Mouse (Mus musculus): ENCODE results near the gene Abcb5. TPM values are rescaled to one million over a fixed set of nuclear protein-coding genes. Genes with fewer than 3 reads are reported as not detected.

Abcb5 gene
- total and polyA plus RNA-seq, 3 experiments: not detected

- TF ChIP-seq MEF2A (IDR thresholded peaks at IDR 0.05; ENCODE audit: borderline replicate concordance, low read depth, low read length) (no peak), MAFK (IDR thresholded peaks at IDR 0.05; ENCODE audit: insufficient replicate concordance, low read length) (no peak), ZKSCAN1 (IDR thresholded peaks at IDR 0.05; ENCODE audit: borderline replicate concordance, low read depth, low read length) (no peak), RAD21 (IDR thresholded peaks at IDR 0.05; ENCODE audit: low read depth, low read length) (no peak), CHD1 (IDR thresholded peaks at IDR 0.05; ENCODE audit: low read depth, low read length) (no peak), CTCF (conservative IDR thresholded peaks at IDR 0.05 in 1 of 2, IDR thresholded peaks at IDR 0.05 in 1 of 2; ENCODE audit: low read depth in 2 of 2, low read length in 2 of 2) (no peak), POLR2A (IDR thresholded peaks at IDR 0.05; ENCODE audit: low read depth, low read length) (no peak), GABPA (IDR thresholded peaks at IDR 0.05; ENCODE audit: insufficient replicate concordance, low read depth, low read length) (no peak), TBP (conservative IDR thresholded peaks at IDR 0.05; ENCODE audit: low read depth, low read length) (no peak), NELFE (IDR thresholded peaks at IDR 0.05; ENCODE audit: low read depth, low read length) (no peak), POLR2AphosphoS2 (IDR thresholded peaks at IDR 0.05; ENCODE audit: low read depth, low read length) (no peak)
- H3K36me3 ChIP-seq (replicated peaks in 1 of 2; ENCODE audit: control insufficient read depth in 1 of 2, insufficient read depth in 1 of 2, low read length in 1 of 2): no peaks in the 10 kb centered on the region
Observed at GRCm38 (mm10) chr12:118887964-118888363, 78.3 kb downstream of the Abcb5 start.

GRCm38 (mm10) chr12:118882790-118883189 lies 83.4 kb downstream of the Abcb5 start:
- no peak for DNase-seq (ENCODE audit: extremely low read depth)

More at GRCm38 (mm10) chr12:118887964-118888363, 78.3 kb downstream of the Abcb5 start:
- in situ Hi-C loops (cut with MboI; ENCODE audit: low pct_ligation_motif_present, low pct_unique_long_range_greater_than_20kb, low sequenced_read_pairs): no loop called here
- Histone ChIP-seq H3K9ac (ENCODE audit: insufficient read depth, low read depth) (no peak overlapping the region), H3K4me1 (ENCODE audit: control insufficient read depth in 1 of 2, insufficient read depth in 2 of 2) (no peaks in the 10 kb centered on the region), H3K4me2 (ENCODE audit: insufficient read depth, low read depth, poor library complexity, severe bottlenecking) (no peak overlapping the region), H3K9me3 (replicated peaks; ENCODE audit: low read length) (no peaks in the 10 kb centered on the region), H3K27ac (ENCODE audit: insufficient read depth, low read depth) (no peak overlapping the region), H3K4me3 (replicated peaks in 1 of 3; ENCODE audit: low read depth in 2 of 3, low read length in 2 of 3, poor library complexity in 1 of 3) (no peak overlapping the region), H3K79me2 (replicated peaks; ENCODE audit: control insufficient read depth, extremely low read depth, insufficient read depth, poor library complexity, severe bottlenecking) (no peaks in the 10 kb centered on the region), H3K27me3 (replicated peaks) (no peaks in the 10 kb centered on the region)
- dilution Hi-C loops (cut with MboI; ENCODE audit: extremely low pct_ligation_motif_present, extremely low pct_unique_long_range_greater_than_20kb, low sequenced_read_pairs): no loop called here
- no peak for DNase-seq (ENCODE audit: extremely low read depth)

DNA sequence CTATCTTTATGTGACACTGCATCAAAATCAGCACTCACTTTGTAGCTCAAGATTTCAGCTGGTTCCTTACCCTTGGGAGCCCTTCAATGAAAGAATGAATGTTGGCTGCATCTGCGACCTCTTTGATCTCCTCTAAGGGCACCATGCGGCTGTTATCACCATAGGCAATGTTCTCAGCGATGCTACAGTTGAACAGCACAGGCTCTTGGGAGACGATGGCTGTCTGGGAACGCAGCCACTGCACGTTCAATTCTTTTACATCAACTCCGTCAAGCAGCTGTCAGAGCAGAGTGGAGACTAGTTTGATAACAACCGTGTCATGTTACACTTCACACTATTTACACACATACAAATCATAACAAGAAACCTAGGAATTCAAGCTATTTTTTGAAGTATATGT lies 93.5 kb downstream of the Abcb5 start:
- no peak for TF ChIP-seq POLR2AphosphoS2 (IDR thresholded peaks at IDR 0.05; ENCODE audit: low read depth, low read length)
- no peak for TF ChIP-seq SIN3A (IDR thresholded peaks at IDR 0.05; ENCODE audit: low read length)
- TF ChIP-seq ZKSCAN1 (IDR thresholded peaks at IDR 0.05; ENCODE audit: borderline replicate concordance, low read depth, low read length): no peak
- TF ChIP-seq MAFK (IDR thresholded peaks at IDR 0.05; ENCODE audit: insufficient replicate concordance, low read length): no peak
- TF ChIP-seq CHD1 (IDR thresholded peaks at IDR 0.05; ENCODE audit: low read depth, low read length): no peak
- TF ChIP-seq MXI1 (IDR thresholded peaks at IDR 0.05; ENCODE audit: low read depth, low read length): no peak
- TF ChIP-seq PAX5 (IDR thresholded peaks at IDR 0.05; ENCODE audit: low read length): no peak
- no peak for TF ChIP-seq JUN (IDR thresholded peaks at IDR 0.05; ENCODE audit: insufficient read depth, low read depth, low read length)
- no peak for TF ChIP-seq GABPA (IDR thresholded peaks at IDR 0.05; ENCODE audit: insufficient replicate concordance, low read depth, low read length)
- TF ChIP-seq SMC3 (IDR thresholded peaks at IDR 0.05; ENCODE audit: low read depth, low read length): no peak
- no peak for TF ChIP-seq KAT2A (IDR thresholded peaks at IDR 0.05; ENCODE audit: insufficient replicate concordance, low read length)
- no peak for TF ChIP-seq ZMIZ1 (IDR thresholded peaks at IDR 0.05; ENCODE audit: low read depth, low read length)
- no peak for TF ChIP-seq RCOR1 (conservative IDR thresholded peaks at IDR 0.05; ENCODE audit: low read depth, low read length)
- no peak for TF ChIP-seq NELFE (IDR thresholded peaks at IDR 0.05; ENCODE audit: low read depth, low read length)
- no peak for TF ChIP-seq BHLHE40 (IDR thresholded peaks at IDR 0.05; ENCODE audit: low read depth, low read length)
- no peak for TF ChIP-seq UBTF (IDR thresholded peaks at IDR 0.05; ENCODE audit: low read depth, low read length)
- TF ChIP-seq NRF1 (IDR thresholded peaks at IDR 0.05; ENCODE audit: low read depth, low read length): no peak
- no peak for TF ChIP-seq MEF2A (IDR thresholded peaks at IDR 0.05; ENCODE audit: borderline replicate concordance, low read depth, low read length)
- no peak for TF ChIP-seq EP300 (IDR thresholded peaks at IDR 0.05; ENCODE audit: low read length)
- DNase-seq (ENCODE audit: extremely low read depth): no peak
- H3K4me1 ChIP-seq (ENCODE audit: control insufficient read depth in 1 of 2, insufficient read depth in 2 of 2): no peaks in the 10 kb centered on the region
- no peak overlapping the region for H3K9ac ChIP-seq (ENCODE audit: insufficient read depth, low read depth)
- no peaks in the 10 kb centered on the region for H3K27me3 ChIP-seq (replicated peaks)
- no peak overlapping the region for H3K27ac ChIP-seq (ENCODE audit: insufficient read depth, low read depth)
- in situ Hi-C loops (cut with MboI; ENCODE audit: low pct_ligation_motif_present, low pct_unique_long_range_greater_than_20kb, low sequenced_read_pairs) (loop anchor here (25.0 kb wide), 1 partner anchor 885 kb away; no protein-coding TSS in a partner anchor), dilution Hi-C loops (cut with MboI; ENCODE audit: extremely low pct_ligation_motif_present, extremely low pct_unique_long_range_greater_than_20kb, low sequenced_read_pairs) (no loop called here)
- H3K4me2 ChIP-seq (ENCODE audit: insufficient read depth, low read depth, poor library complexity, severe bottlenecking): no peak overlapping the region
- H3K36me3 ChIP-seq (replicated peaks in 1 of 2; ENCODE audit: control insufficient read depth in 1 of 2, insufficient read depth in 1 of 2, low read length in 1 of 2): no peaks in the 10 kb centered on the region
- H3K79me2 ChIP-seq (replicated peaks; ENCODE audit: control insufficient read depth, extremely low read depth, insufficient read depth, poor library complexity, severe bottlenecking): no peaks in the 10 kb centered on the region
- no peaks in the 10 kb centered on the region for H3K9me3 ChIP-seq (replicated peaks; ENCODE audit: low read length)
- H3K4me3 ChIP-seq (replicated peaks in 1 of 3; ENCODE audit: low read depth in 2 of 3, low read length in 2 of 3, poor library complexity in 1 of 3): no peak overlapping the region

More at GRCm38 (mm10) chr12:118882790-118883189, 83.4 kb downstream of the Abcb5 start:
- Histone ChIP-seq H3K27ac (ENCODE audit: insufficient read depth, low read depth) (no peak overlapping the region), H3K79me2 (replicated peaks; ENCODE audit: control insufficient read depth, extremely low read depth, insufficient read depth, poor library complexity, severe bottlenecking) (no peaks in the 10 kb centered on the region), H3K36me3 (replicated peaks in 1 of 2; ENCODE audit: control insufficient read depth in 1 of 2, insufficient read depth in 1 of 2, low read length in 1 of 2) (no peaks in the 10 kb centered on the region), H3K4me3 (replicated peaks in 1 of 3; ENCODE audit: low read depth in 2 of 3, low read length in 2 of 3, poor library complexity in 1 of 3) (no peak overlapping the region), H3K9ac (ENCODE audit: insufficient read depth, low read depth) (no peak overlapping the region), H3K4me2 (ENCODE audit: insufficient read depth, low read depth, poor library complexity, severe bottlenecking) (no peak overlapping the region), H3K4me1 (ENCODE audit: control insufficient read depth in 1 of 2, insufficient read depth in 2 of 2) (peaks cover 0 to 7% of the 10 kb centered on the region in 2 experiments; a peak in 2 of 4 replicates), H3K9me3 (replicated peaks; ENCODE audit: low read length) (no peaks in the 10 kb centered on the region), H3K27me3 (replicated peaks) (no peaks in the 10 kb centered on the region)
- in situ Hi-C loops (cut with MboI; ENCODE audit: low pct_ligation_motif_present, low pct_unique_long_range_greater_than_20kb, low sequenced_read_pairs): no loop called here
- dilution Hi-C loops (cut with MboI; ENCODE audit: extremely low pct_ligation_motif_present, extremely low pct_unique_long_range_greater_than_20kb, low sequenced_read_pairs): no loop called here
- TF ChIP-seq CTCF (conservative IDR thresholded peaks at IDR 0.05 in 1 of 2, IDR thresholded peaks at IDR 0.05 in 1 of 2; ENCODE audit: low read depth in 2 of 2, low read length in 2 of 2) (no peak), MAX (IDR thresholded peaks at IDR 0.05; ENCODE audit: low read length) (no peak), ZKSCAN1 (IDR thresholded peaks at IDR 0.05; ENCODE audit: borderline replicate concordance, low read depth, low read length) (no peak), MAFK (IDR thresholded peaks at IDR 0.05; ENCODE audit: insufficient replicate concordance, low read length) (no peak)
